Mouse (Mus musculus) lung, embryonic 16.5 days (tissue): ENCODE data around the gene Mt3. TPM values are rescaled to one million over a fixed set of nuclear protein-coding genes. Genes with fewer than 3 reads are reported as not detected.

Source experiments
- ATAC-seq: fragments of 200-750 bp; cut with Nextera tagmentation; 2 replicates; pipeline ENCODE4 v1.8.0; 2017; ENCODE audit warnings: low read depth, mild to moderate bottlenecking, moderate library complexity
- H3K27ac ChIP-seq: fragments of 300-500 bp; sonication (generic); 2 replicates; pipeline ENCODE4 v1.5.1; 2014; ENCODE audit warnings: mild to moderate bottlenecking, control low read depth, low read length
- H3K27me3 ChIP-seq: fragments of 300-500 bp; sonication (generic); 2 replicates; pipeline ENCODE4 v1.6.1; 2014; ENCODE audit warnings: low read depth, low read length, mixed read lengths; ENCODE audit not compliant: control insufficient read depth, insufficient read depth
- H3K36me3 ChIP-seq: fragments of 300-500 bp; sonication (generic); 2 replicates; pipeline ENCODE4 v1.6.1; 2014; ENCODE audit warnings: low read length; ENCODE audit not compliant: control insufficient read depth, insufficient read depth
- H3K4me1 ChIP-seq: fragments of 300-500 bp; sonication (generic); replicated peaks from 2 replicates; pipeline ENCODE4 v1.6.1; 2014; ENCODE audit warnings: low read length, mixed read lengths; ENCODE audit not compliant: control insufficient read depth, insufficient read depth
- H3K4me2 ChIP-seq: fragments of 300-500 bp; sonication (generic); 2 replicates; pipeline ENCODE4 v1.6.1; 2014; ENCODE audit warnings: low read depth, low read length, control low read depth
- H3K4me3 ChIP-seq: fragments of 300-500 bp; sonication (generic); 2 replicates; pipeline ENCODE4 v1.5.1; 2014; ENCODE audit warnings: mild to moderate bottlenecking, low read length, control low read depth
- H3K9ac ChIP-seq: fragments of 300-500 bp; sonication (generic); 2 replicates; pipeline ENCODE4 v1.6.1; 2014; ENCODE audit warnings: low read length, control low read depth
- H3K9me3 ChIP-seq: fragments of 300-500 bp; sonication (generic); 2 replicates; pipeline ENCODE4 v1.6.1; 2016; ENCODE audit warnings: low read length; ENCODE audit not compliant: control insufficient read depth
- WGBS: fragments of 180-500 bp; shearing (Covaris S2); extraction: QIAGEN DNeasy Blood & Tissue Kit; methylation state at CpG from one replicate; pipeline ENCODE4 v1.1.7; 2014; 5-methylcytosine and 5-hydroxymethylcytosine counted together
- polyA plus RNA-seq: library from polyadenylated mRNA; unstranded; fragments of >200 nt; fragmentation: Nextera tagmentation; extraction: Ambion mirVana; gene quantifications from 2 replicates; pipeline ENCODE4 v1.2.1, GENCODE M21; 2015

Mt3 gene
- polyA plus RNA-seq, 1 experiment from 2014 or later: 7.7 TPM

GRCm38 (mm10) chr8:94171321-94171755 lies 18.9 kb downstream of the Mt3 start:
- WGBS: 43% methylated on average over 10 of the region's 10 CpGs
- ATAC-seq: no peak
- Histone ChIP-seq H3K27me3 (peaks cover 50% of the 10 kb centered on the region), H3K4me1 (peaks cover 19% of the 10 kb centered on the region), H3K9ac (peak overlapping the region; percentile 58; the same call in 1 of the 2 replicates), H3K4me2 (peak overlapping the region; percentile 91), H3K4me3 (peak overlapping the region; percentile 56), H3K9me3 (no peaks in the 10 kb centered on the region), H3K27ac (no peak overlapping the region), H3K36me3 (no peaks in the 10 kb centered on the region)

GRCm38 (mm10) chr8:94172075-94172808 lies 19.8 kb downstream of the Mt3 start, which contains the start of gene Mt2:
Mt2 (plus strand) TSS chr8:94172664.
- Histone ChIP-seq H3K36me3 (no peaks in the 10 kb centered on the region), H3K4me1 (peaks cover 19% of the 10 kb centered on the region), H3K27ac (peak within 1 kb of the TSS; percentile 59), H3K27me3 (peaks cover 51% of the 10 kb centered on the region), H3K9ac (peak within 1 kb of the TSS; percentile 58), H3K4me2 (peak within 1 kb of the TSS; percentile 91), H3K4me3 (peak within 1 kb of the TSS; percentile 56), H3K9me3 (no peaks in the 10 kb centered on the region)
- under 1% methylated on average over 56 of the region's 56 CpGs for WGBS
- peak; percentile 79 for ATAC-seq

- peaks cover 52% of the 10 kb centered on the region for H3K27me3 ChIP-seq
- peaks cover 19% of the 10 kb centered on the region for H3K4me1 ChIP-seq
- WGBS: 1% methylated on average over 39 of the region's 39 CpGs
- peak overlapping the region; percentile 58 for H3K9ac ChIP-seq
- H3K27ac ChIP-seq: peak overlapping the region; percentile 59
- peak overlapping the region; percentile 91 for H3K4me2 ChIP-seq
- peak; percentile 47; the same call in 1 of the 2 replicates for ATAC-seq
- peak overlapping the region; percentile 56 for H3K4me3 ChIP-seq
- H3K9me3 ChIP-seq: no peaks in the 10 kb centered on the region
- no peaks in the 10 kb centered on the region for H3K36me3 ChIP-seq
Measured at GRCm38 (mm10) chr8:94172809-94173732, 20.7 kb downstream of the Mt3 start.

- Histone ChIP-seq H3K27ac (no peak overlapping the region), H3K4me3 (peak overlapping the region; percentile 56; the same call in 1 of the 2 replicates), H3K36me3 (no peaks in the 10 kb centered on the region), H3K4me1 (peaks cover 23% of the 10 kb centered on the region), H3K9ac (no peak overlapping the region), H3K9me3 (no peaks in the 10 kb centered on the region), H3K4me2 (no peak overlapping the region), H3K27me3 (peaks cover 58% of the 10 kb centered on the region)
- WGBS: 46% methylated on average over 11 of the region's 11 CpGs
- no peak for ATAC-seq
Measured at GRCm38 (mm10) chr8:94173848-94174403, 21.5 kb downstream of the Mt3 start.

- Histone ChIP-seq H3K27ac (no peak overlapping the region), H3K4me1 (peaks cover 26% of the 10 kb centered on the region), H3K9ac (no peak overlapping the region), H3K36me3 (no peaks in the 10 kb centered on the region), H3K4me2 (no peak overlapping the region), H3K27me3 (peaks cover 64% of the 10 kb centered on the region), H3K9me3 (no peaks in the 10 kb centered on the region), H3K4me3 (no peak overlapping the region)
- ATAC-seq: no peak
- WGBS: 29% methylated on average over 7 of the region's 7 CpGs
Measured at GRCm38 (mm10) chr8:94174619-94175213, 22.3 kb downstream of the Mt3 start.

GRCm38 (mm10) chr8:94177716-94178390 lies 25.4 kb downstream of the Mt3 start:
- H3K27ac ChIP-seq: no peak overlapping the region

GRCm38 (mm10) chr8:94178857-94179712 lies 26.7 kb downstream of the Mt3 start, which contains the start of gene Mt1:
Mt1 (plus strand) TSS chr8:94179082.
- WGBS: under 1% methylated on average over 50 of the region's 50 CpGs
- peak within 1 kb of the TSS; percentile 73 for H3K9ac ChIP-seq

More at GRCm38 (mm10) chr8:94177716-94178390, 25.4 kb downstream of the Mt3 start:
- WGBS: 63% methylated on average over 7 of the region's 7 CpGs
- H3K27me3 ChIP-seq: peaks cover 60% of the 10 kb centered on the region
- ATAC-seq: no peak
- H3K36me3 ChIP-seq: no peaks in the 10 kb centered on the region
- H3K4me3 ChIP-seq: no peak overlapping the region
- no peaks in the 10 kb centered on the region for H3K9me3 ChIP-seq
- no peak overlapping the region for H3K4me2 ChIP-seq
- no peak overlapping the region for H3K9ac ChIP-seq
- peaks cover 18% of the 10 kb centered on the region for H3K4me1 ChIP-seq

More at GRCm38 (mm10) chr8:94178857-94179712, 26.7 kb downstream of the Mt3 start, which contains the start of gene Mt1:
- Histone ChIP-seq H3K4me1 (peaks cover 23% of the 10 kb centered on the region), H3K36me3 (no peaks in the 10 kb centered on the region), H3K4me3 (peak within 1 kb of the TSS; percentile 61), H3K27me3 (peaks cover 59% of the 10 kb centered on the region), H3K4me2 (peak within 1 kb of the TSS; percentile 72), H3K9me3 (no peaks in the 10 kb centered on the region), H3K27ac (peak within 1 kb of the TSS; percentile 35)
- peak; percentile 90 for ATAC-seq
